Mouse (Mus musculus) liver, embryonic 11.5 days (tissue): ENCODE data around the gene Olfr1441. TPM values are rescaled to one million over a fixed set of nuclear protein-coding genes. Genes with fewer than 3 reads are reported as not detected.
A peak's percentile ranks its signal among the peaks of the same experiment; 100 is the strongest.

Experiments used
- ATAC-seq: fragments of 200-750 bp; cut with Nextera tagmentation; replicated peaks from 2 replicates; pipeline ENCODE4 v1.8.0; 2017; ENCODE audit warnings: moderate number of reproducible peaks, mild to moderate bottlenecking, moderate TSS enrichment, moderate library complexity; ENCODE audit not compliant: low FRiP score
- DNase-seq: peaks from one replicate; pipeline ENCODE4 v3.0.0-alpha.2; 2017; ENCODE audit warnings: low spot score
- H3K27ac ChIP-seq: fragments of 300-500 bp; sonication (generic); 2 replicates; pipeline ENCODE4 v1.5.1; 2014; ENCODE audit warnings: mild to moderate bottlenecking, low read depth, low read length, control low read depth
- H3K27me3 ChIP-seq: fragments of 300-500 bp; sonication (generic); replicated peaks from 2 replicates; pipeline ENCODE4 v1.6.1; 2014; ENCODE audit warnings: low read length, mixed read lengths; ENCODE audit not compliant: control insufficient read depth, insufficient read depth
- H3K36me3 ChIP-seq: fragments of 300-500 bp; sonication (generic); 2 replicates; pipeline ENCODE4 v1.6.1; 2014; ENCODE audit warnings: mild to moderate bottlenecking, low read length, moderate library complexity, mixed read lengths; ENCODE audit not compliant: control insufficient read depth, insufficient read depth
- H3K4me1 ChIP-seq: fragments of 300-500 bp; sonication (generic); replicated peaks from 2 replicates; pipeline ENCODE4 v1.6.1; 2014; ENCODE audit warnings: low read length, mixed read lengths; ENCODE audit not compliant: control insufficient read depth, insufficient read depth
- H3K4me2 ChIP-seq: fragments of 300-500 bp; sonication (generic); 2 replicates; pipeline ENCODE4 v1.6.1; 2014; ENCODE audit warnings: mild to moderate bottlenecking, control low read depth, moderate library complexity
- H3K4me3 ChIP-seq: fragments of 300-500 bp; sonication (generic); 2 replicates; pipeline ENCODE4 v1.5.1; 2014; ENCODE audit warnings: low read depth, low read length, control low read depth
- H3K9ac ChIP-seq: fragments of 300-500 bp; sonication (generic); 2 replicates; pipeline ENCODE4 v1.6.1; 2014; ENCODE audit warnings: low read depth, low read length, control low read depth
- H3K9me3 ChIP-seq: fragments of 300-500 bp; sonication (generic); 2 replicates; pipeline ENCODE4 v1.6.1; 2016; ENCODE audit warnings: low read length, inconsistent platforms, mixed read lengths; ENCODE audit not compliant: control insufficient read depth
- WGBS: fragments of 180-500 bp; shearing (Covaris S2); extraction: QIAGEN DNeasy Blood & Tissue Kit; methylation state at CpG from one replicate; pipeline ENCODE4 v1.1.7; 2014; 5-methylcytosine and 5-hydroxymethylcytosine counted together
- polyA plus RNA-seq: library from polyadenylated mRNA; unstranded; fragments of >200 nt; fragmentation: Nextera tagmentation; extraction: Ambion mirVana; gene quantifications from 2 replicates; pipeline ENCODE4 v1.2.1, GENCODE M21; 2014

The Olfr1441 gene
- polyA plus RNA-seq, 1 experiment from 2014 or later, result not detected

- ATAC-seq (0 out of 2 replicates have a peak, but pooled peaks have one; percentile 34), DNase-seq (no peak)
- no peak overlapping the region for H3K9ac ChIP-seq
- H3K4me1 ChIP-seq, result no peaks in the 10 kb centered on the region
- H3K36me3 ChIP-seq, result no peaks in the 10 kb centered on the region
- H3K4me3 ChIP-seq, result no peak overlapping the region
- H3K9me3 ChIP-seq, result no peaks in the 10 kb centered on the region
- H3K27me3 ChIP-seq, result no peaks in the 10 kb centered on the region
- 21% methylated on average over 7 of the region's 7 CpGs for WGBS
- no peak overlapping the region for H3K4me2 ChIP-seq
- H3K27ac ChIP-seq, result no peak overlapping the region
These were observed 49.0 kb downstream of the Olfr1441 start for GRCm38 (mm10) chr19:12466204-12466603.

- H3K4me1 ChIP-seq, result no peaks in the 10 kb centered on the region
- no peak overlapping the region for H3K27ac ChIP-seq
- no peak overlapping the region for H3K9ac ChIP-seq
- DNase-seq, result no peak
- H3K27me3 ChIP-seq, result no peaks in the 10 kb centered on the region
- WGBS, result 72% methylated on average over 5 of the region's 5 CpGs
- no peaks in the 10 kb centered on the region for H3K36me3 ChIP-seq
- ATAC-seq, result no peak
- H3K4me2 ChIP-seq, result no peak overlapping the region
- no peaks in the 10 kb centered on the region for H3K9me3 ChIP-seq
- H3K4me3 ChIP-seq, result no peak overlapping the region
These were observed 50.2 kb downstream of the Olfr1441 start for GRCm38 (mm10) chr19:12467436-12467835.

GRCm38 (mm10) chr19:12471866-12472265 lies 54.6 kb downstream of the Olfr1441 start:
- 65% methylated on average over 3 of the region's 3 CpGs for WGBS
- Histone ChIP-seq H3K27ac (no peak overlapping the region), H3K9me3 (no peaks in the 10 kb centered on the region), H3K4me2 (no peak overlapping the region), H3K4me1 (no peaks in the 10 kb centered on the region), H3K36me3 (no peaks in the 10 kb centered on the region), H3K4me3 (no peak overlapping the region), H3K9ac (no peak overlapping the region), H3K27me3 (no peaks in the 10 kb centered on the region)
- ATAC-seq (no peak), DNase-seq (no peak)

GRCm38 (mm10) chr19:12472381-12472976 lies 55.2 kb downstream of the Olfr1441 start:
- H3K4me3 ChIP-seq, result no peak overlapping the region
- DNase-seq, result no peak
- H3K27ac ChIP-seq, result no peak overlapping the region
- no peaks in the 10 kb centered on the region for H3K4me1 ChIP-seq
- WGBS, result 75% methylated on average over 5 of the region's 5 CpGs
- H3K27me3 ChIP-seq, result no peaks in the 10 kb centered on the region
- no peak for ATAC-seq
- no peaks in the 10 kb centered on the region for H3K36me3 ChIP-seq
- H3K4me2 ChIP-seq, result no peak overlapping the region
- no peaks in the 10 kb centered on the region for H3K9me3 ChIP-seq
- no peak overlapping the region for H3K9ac ChIP-seq

Other genes with a start within 250 kb of the Olfr1441 start
- gene Olfr1555-ps1, start 247.3 kb upstream of the Olfr1441 start, polyA plus RNA-seq, result not detected in 2 replicates
- gene Olfr1431, start 216.8 kb upstream of the Olfr1441 start, polyA plus RNA-seq, result not detected in 2 replicates
- gene Olfr1432, start 184.8 kb upstream of the Olfr1441 start, polyA plus RNA-seq, result not detected in 2 replicates
- not detected in 2 replicates for gene Olfr262, start 175.8 kb upstream of the Olfr1441 start, polyA plus RNA-seq
- gene Olfr235, start 156.4 kb upstream of the Olfr1441 start, polyA plus RNA-seq, result not detected in 2 replicates
- gene Olfr1434, start 137.6 kb upstream of the Olfr1441 start, polyA plus RNA-seq, result not detected in 2 replicates
- not detected in 2 replicates for gene Olfr1436, start 118.3 kb upstream of the Olfr1441 start, polyA plus RNA-seq
- not detected in 2 replicates for gene Olfr1437, start 92.3 kb upstream of the Olfr1441 start, polyA plus RNA-seq
- not detected in 2 replicates for gene Olfr1438-ps1, start 81.5 kb upstream of the Olfr1441 start, polyA plus RNA-seq
- gene Olfr1440, start 30.2 kb upstream of the Olfr1441 start, polyA plus RNA-seq, result not detected in 2 replicates
- not detected in 2 replicates for gene Pfpl, start 10.5 kb downstream of the Olfr1441 start, polyA plus RNA-seq
- gene Mpeg1, start 43.3 kb downstream of the Olfr1441 start, polyA plus RNA-seq, result 0.81 and 1.2 TPM in 2 replicates
- gene Dtx4, start 84.0 kb downstream of the Olfr1441 start, polyA plus RNA-seq, result 3.8 and 4.9 TPM in 2 replicates
- gene Fam111a, start 128.3 kb downstream of the Olfr1441 start, polyA plus RNA-seq, result 44.8 and 47.7 TPM in 2 replicates
- 0.23 and 0.78 TPM in 2 replicates for gene Gm4952, start 182.5 kb downstream of the Olfr1441 start, polyA plus RNA-seq
- not detected in 2 replicates for gene Glyat, start 215.9 kb downstream of the Olfr1441 start, polyA plus RNA-seq